Mouse (Mus musculus) bone marrow, adult 2 months (tissue): Measurements from ENCODE around the gene 2310034G01Rik. TPM values are rescaled to one million over a fixed set of nuclear protein-coding genes. Genes with fewer than 3 reads are reported as not detected.

Experiments
- H3K27ac ChIP-seq: fragments of 200-500 bp; 2 replicates; pipeline ENCODE4 v1.5.1; 2012; ENCODE audit warnings: low read depth, mild to moderate bottlenecking, control low read depth, inconsistent platforms, low read length; ENCODE audit not compliant: control insufficient read depth, poor library complexity, insufficient read depth
- H3K4me1 ChIP-seq: fragments of 200-500 bp; 2 replicates; pipeline ENCODE4 v1.6.1; 2011; ENCODE audit warnings: low read length; ENCODE audit not compliant: control insufficient read depth, insufficient read depth
- H3K4me3 ChIP-seq: fragments of 200-500 bp; replicated peaks from 2 replicates; pipeline ENCODE3; 2011; ENCODE audit warnings: mild to moderate bottlenecking, low read depth, low read length, control low read depth; ENCODE audit not compliant: control insufficient read depth
- CTCF ChIP-seq: fragments of 200-500 bp; IDR thresholded peaks from 2 replicates; pipeline ENCODE4 v1.5.1; 2011; ENCODE audit warnings: low read length, control low read depth; ENCODE audit not compliant: control insufficient read depth, insufficient read depth
- POLR2A ChIP-seq: fragments of 200-500 bp; IDR thresholded peaks from 2 replicates; pipeline ENCODE4 v1.6.1; 2011; ENCODE audit warnings: low read depth, mild to moderate bottlenecking, control low read depth, low read length, borderline replicate concordance; ENCODE audit not compliant: control insufficient read depth
- WGBS: fragments of 180-500 bp; shearing (Covaris S2); methylation state at CpG from one replicate; pipeline ENCODE4 v1.1.7; 2018; 5-methylcytosine and 5-hydroxymethylcytosine counted together
- polyA plus RNA-seq: library from polyadenylated mRNA; stranded (reverse); fragments of >200 nt; gene quantifications from 2 replicates; pipeline ENCODE4 v1.2.4, GENCODE M21; 2011; ENCODE audit warnings: low replicate concordance; ENCODE audit not compliant: missing spikeins, insufficient read depth, insufficient read length

Gene 2310034G01Rik
- polyA plus RNA-seq, 1 experiment: 1.1 TPM

- under 1% methylated on average over 78 of the region's 78 CpGs for WGBS
Measured at GRCm38 (mm10) chr19:46348761-46349458, 1.2 kb downstream of the 2310034G01Rik start.

GRCm38 (mm10) chr19:46347936-46348668 is 2.0 kb downstream of the 2310034G01Rik start:
- Histone ChIP-seq H3K27ac (peak overlapping the region; percentile 67), H3K4me3 (peak overlapping the region; percentile 67), H3K4me1 (peaks cover 4% of the 10 kb centered on the region)
- 22% methylated on average over 14 of the region's 14 CpGs for WGBS
- TF ChIP-seq POLR2A (no peak), CTCF (no peak)

More at GRCm38 (mm10) chr19:46348761-46349458, 1.2 kb downstream of the 2310034G01Rik start:
- TF ChIP-seq CTCF: no peak
- TF ChIP-seq POLR2A: peak; percentile 39; the same call in 1 of the 2 replicates
- H3K4me3 ChIP-seq: peak overlapping the region; percentile 67
- H3K27ac ChIP-seq: peak overlapping the region; percentile 67
- H3K4me1 ChIP-seq: peaks cover 4% of the 10 kb centered on the region

GRCm38 (mm10) chr19:46347146-46347545 is 3.0 kb downstream of the 2310034G01Rik start:
- Histone ChIP-seq H3K4me3 (no peak overlapping the region), H3K4me1 (peaks cover 4% of the 10 kb centered on the region), H3K27ac (no peak overlapping the region)
- TF ChIP-seq POLR2A (no peak), CTCF (no peak)
- WGBS: 91% methylated on average over 1 of the region's 1 CpGs

GRCm38 (mm10) chr19:46344710-46345419 is 5.2 kb downstream of the 2310034G01Rik start:
- Histone ChIP-seq H3K4me3 (no peak overlapping the region), H3K27ac (no peak overlapping the region), H3K4me1 (no peaks in the 10 kb centered on the region; the same call in 1 of the 2 replicates)
- WGBS: 30% methylated on average over 7 of the region's 7 CpGs
- TF ChIP-seq CTCF (no peak), POLR2A (no peak)

- Histone ChIP-seq H3K4me1 (peaks cover 3% of the 10 kb centered on the region; the same call in 1 of the 2 replicates), H3K4me3 (peak overlapping the region; percentile 42), H3K27ac (peak overlapping the region; percentile 97)
- WGBS: 6% methylated on average over 7 of the region's 7 CpGs
- TF ChIP-seq CTCF: no peak
- no peak for TF ChIP-seq POLR2A
Measured at GRCm38 (mm10) chr19:46339287-46339971, 10.7 kb downstream of the 2310034G01Rik start.

GRCm38 (mm10) chr19:46338942-46339286 is 11.2 kb downstream of the 2310034G01Rik start:
- TF ChIP-seq POLR2A: peak; percentile 29; the same call in 1 of the 2 replicates
- TF ChIP-seq CTCF: no peak
- H3K4me3 ChIP-seq: peak overlapping the region; percentile 42
- 3% methylated on average over 6 of the region's 6 CpGs for WGBS
- H3K4me1 ChIP-seq: peaks cover 3% of the 10 kb centered on the region; the same call in 1 of the 2 replicates
- H3K27ac ChIP-seq: peak overlapping the region; percentile 97

- H3K4me3 ChIP-seq: peak within 1 kb of the TSS; percentile 79
- H3K27ac ChIP-seq: peak within 1 kb of the TSS; percentile 97
- peaks cover 3% of the 10 kb centered on the region; the same call in 1 of the 2 replicates for H3K4me1 ChIP-seq
- peak; percentile 11; the same call in 1 of the 2 replicates for TF ChIP-seq CTCF
- peak; percentile 54; the same call in 1 of the 2 replicates for TF ChIP-seq POLR2A
- WGBS: under 1% methylated on average over 31 of the region's 31 CpGs
Measured at GRCm38 (mm10) chr19:46338331-46338936, 11.7 kb downstream of the 2310034G01Rik start, which contains the start of gene Cuedc2. Gene Cuedc2 (minus strand): TSS chr19:46338702.
